Mouse (Mus musculus) gastrocnemius, postnatal 36 days (tissue): ENCODE results near the gene Rab3b. TPM values are rescaled to one million over a fixed set of nuclear protein-coding genes. Genes with fewer than 3 reads are reported as not detected.
A peak's percentile ranks its signal among the peaks of the same experiment; 100 is the strongest.

Experiments
- DNase-seq, 2 experiments: peaks; one replicate each; pipeline ENCODE4 v3.0.0; 2022
- intact Hi-C: fragments of 180-260 bp; cut with DNase I; formaldehyde crosslinking; loops from one replicate; pipeline ENCODE4 v1.15.1; 2025
- long read RNA-seq, 2 experiments: library from polyadenylated mRNA; stranded (forward); transcript quantifications; one replicate each; pipeline ENCODE4 v2.0.0; 2021
- total RNA-seq, 2 experiments: library from RNA; stranded (reverse); gene quantifications; 2 replicates each; pipeline ENCODE4 v1.2.3; 2021

Rab3b gene
- under 1 TPM in 1 of 2 experiments, not detected in 1; 0.32 TPM for total RNA-seq
- long read RNA-seq, experiment 1 = 0 reads
- long read RNA-seq, experiment 2, partial matches to known transcripts = 0 of 1 reads
- long read RNA-seq, experiment 2, other reads (novel, unspliced or antisense) = 0 of 1 reads

DNA sequence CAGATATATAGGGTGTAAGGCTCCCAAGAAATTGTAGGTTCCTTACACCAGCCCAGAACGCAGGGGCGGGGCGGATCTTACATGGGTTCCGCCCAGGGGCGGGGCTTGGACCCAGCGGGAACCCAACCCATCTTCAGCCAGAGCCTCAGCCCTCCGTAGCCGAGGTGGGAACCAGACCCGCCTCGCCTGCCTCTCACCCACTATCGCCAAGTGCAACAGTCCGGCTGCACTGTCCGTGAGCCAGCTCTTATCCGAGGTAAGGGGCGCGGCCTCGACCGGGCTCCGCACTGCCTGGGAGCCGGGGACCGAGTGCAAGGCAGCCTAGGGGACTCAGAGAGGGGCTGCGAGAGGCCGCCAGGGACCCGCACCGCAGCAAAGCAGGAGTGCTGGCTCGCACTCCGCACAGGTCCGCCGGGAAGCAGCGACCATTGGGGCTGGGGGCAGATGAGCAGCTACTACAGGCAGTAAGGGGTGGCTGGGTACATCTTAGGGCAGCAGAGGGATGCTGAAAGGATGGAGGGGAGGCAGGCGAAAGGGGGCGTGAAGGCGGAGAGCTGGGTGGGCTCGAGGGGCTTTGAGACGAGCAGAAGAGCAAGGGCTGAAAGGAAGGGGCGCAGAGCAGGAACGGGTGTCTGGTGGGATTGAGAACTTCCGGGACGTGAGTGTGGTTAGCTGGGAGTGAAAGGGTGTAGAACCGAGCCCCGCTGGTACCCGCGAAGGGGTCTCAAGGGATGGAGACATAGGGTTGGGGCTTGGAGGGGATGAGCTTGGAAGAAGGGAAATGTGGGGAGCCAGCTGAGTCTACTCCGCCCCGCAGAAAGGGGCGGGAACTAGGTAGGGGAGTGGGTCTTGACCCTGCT lies at the start of gene Rab3b:
Rab3b (plus strand) TSS at position 101 of the 860 bp plus-strand sequence.
- intact Hi-C loops = loop anchor here (10.0 kb wide), 1 partner anchor 156 kb away; no protein-coding TSS in a partner anchor
- DNase-seq = peak in 1 of 2 experiments; percentile 17

GRCm38 (mm10) chr4:108830698-108831097 lies 48.2 kb upstream of the Rab3b start:
- intact Hi-C loops = no loop called here
- no peak for DNase-seq

GRCm38 (mm10) chr4:108832916-108833827 lies 45.7 kb upstream of the Rab3b start, which contains the start of gene Btf3l4:
Gene Btf3l4, minus strand, starts transcription at chr4:108833614.
- intact Hi-C loops = no loop called here

GRCm38 (mm10) chr4:108833828-108834114 lies 45.1 kb upstream of the Rab3b start:
- intact Hi-C loops = no loop called here
- no peak for DNase-seq

More at GRCm38 (mm10) chr4:108832916-108833827, 45.7 kb upstream of the Rab3b start, which contains the start of gene Btf3l4:
- DNase-seq = peak; percentile 79 to 83

DNA sequence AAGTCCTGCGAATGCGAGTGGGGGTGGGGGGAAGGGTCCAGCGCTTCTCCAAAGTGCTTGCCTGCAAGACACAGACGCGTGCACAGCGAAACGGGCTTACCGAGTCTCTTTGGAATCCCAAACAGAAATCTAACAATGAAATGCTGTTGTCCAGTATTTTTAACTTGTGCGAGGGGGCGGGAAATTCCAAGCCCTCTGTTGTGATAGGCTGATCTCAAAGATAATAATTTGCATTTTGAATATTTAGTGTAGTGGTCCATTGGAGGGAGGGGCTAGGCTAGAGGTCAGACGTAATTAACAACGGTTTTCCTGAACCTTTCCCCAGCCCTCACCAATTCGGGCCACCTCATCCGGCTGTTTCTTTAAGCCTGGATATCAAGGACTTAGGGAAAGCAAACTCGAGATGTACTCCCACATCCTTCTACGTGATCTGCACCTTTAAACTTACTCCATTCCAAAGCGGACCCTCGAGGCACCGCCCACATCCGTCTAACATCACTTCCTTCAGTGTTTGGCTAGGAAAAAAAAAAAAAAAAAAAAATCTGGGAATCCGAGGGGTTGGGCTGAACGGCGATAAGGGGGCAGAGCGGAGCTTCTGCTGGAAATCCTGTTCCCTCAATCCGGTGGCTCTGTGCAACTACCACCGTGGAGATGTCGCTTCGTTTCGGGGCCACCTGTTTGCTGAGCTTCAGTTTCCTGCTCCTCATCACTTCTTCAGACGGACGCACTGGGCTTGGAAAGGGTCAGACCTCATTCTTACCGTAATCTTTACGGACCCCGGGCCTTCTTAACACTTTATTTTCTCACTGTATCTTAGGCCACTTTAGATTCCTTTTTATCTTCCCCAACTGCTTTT lies 44.5 kb upstream of the Rab3b start, which contains the start of gene Txndc12:
Txndc12 (plus strand) TSS at position 487 of the 856 bp plus-strand sequence.
- intact Hi-C loops = no loop called here
- DNase-seq = peak; percentile 73 to 79

GRCm38 (mm10) chr4:108834971-108835311 lies 43.9 kb upstream of the Rab3b start:
- DNase-seq = no peak
- intact Hi-C loops = no loop called here

GRCm38 (mm10) chr4:108835496-108835895 lies 43.4 kb upstream of the Rab3b start:
- DNase-seq = no peak
- intact Hi-C loops = no loop called here

DNA sequence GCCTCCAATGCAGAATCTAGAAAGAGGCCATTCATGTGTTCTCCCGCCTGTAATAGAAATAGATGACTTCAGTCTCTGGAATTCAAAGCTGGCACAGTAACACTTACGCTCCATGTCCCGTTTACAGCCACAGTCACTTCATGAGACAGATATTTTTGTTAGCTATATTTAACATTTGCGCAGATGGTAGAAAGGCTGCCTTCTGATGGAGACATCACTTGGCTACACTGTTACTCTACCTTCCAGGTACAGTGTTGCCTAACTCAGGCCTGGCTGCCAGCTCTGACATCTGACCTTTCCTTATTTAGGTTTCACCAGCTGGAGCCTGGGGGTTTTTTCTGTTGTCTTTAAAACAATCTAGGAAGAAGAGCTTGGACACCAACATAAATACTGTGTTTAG lies 40.8 kb upstream of the Rab3b start:
- DNase-seq = no peak

DNA sequence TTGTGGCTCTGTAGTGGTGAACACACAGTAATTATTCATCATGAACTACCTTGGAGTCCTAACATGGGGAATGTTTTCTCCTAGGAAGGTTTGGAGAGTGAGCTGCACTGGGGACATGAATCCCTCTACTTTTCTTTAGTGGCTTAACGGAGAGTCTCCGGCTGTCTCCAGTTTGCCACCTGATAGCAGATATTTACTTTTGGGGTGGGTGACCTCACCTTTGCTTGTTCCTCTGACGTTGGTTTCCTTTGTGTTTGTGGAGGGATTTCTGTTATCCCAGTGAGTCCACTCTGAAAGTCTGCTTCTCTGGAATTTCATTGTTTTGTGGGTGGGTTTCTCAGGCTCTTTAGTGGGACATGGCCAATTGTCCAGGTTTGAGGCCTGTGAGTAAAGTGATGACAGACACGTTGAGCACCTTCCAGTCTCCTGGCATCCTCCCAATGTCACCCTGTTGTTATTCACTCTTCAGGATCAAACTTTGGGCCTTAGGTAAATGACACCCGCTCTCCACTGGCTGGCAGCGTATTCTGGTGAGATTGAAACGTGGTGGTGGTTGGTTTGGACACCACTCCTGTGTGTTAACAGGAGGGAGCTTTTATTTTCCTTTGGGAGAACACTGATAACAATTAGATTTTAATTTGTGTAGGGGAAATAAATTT lies 36.8 kb upstream of the Rab3b start:
- intact Hi-C loops = no loop called here

More for the DNA sequence above, 40.8 kb upstream of the Rab3b start:
- intact Hi-C loops = no loop called here

DNA sequence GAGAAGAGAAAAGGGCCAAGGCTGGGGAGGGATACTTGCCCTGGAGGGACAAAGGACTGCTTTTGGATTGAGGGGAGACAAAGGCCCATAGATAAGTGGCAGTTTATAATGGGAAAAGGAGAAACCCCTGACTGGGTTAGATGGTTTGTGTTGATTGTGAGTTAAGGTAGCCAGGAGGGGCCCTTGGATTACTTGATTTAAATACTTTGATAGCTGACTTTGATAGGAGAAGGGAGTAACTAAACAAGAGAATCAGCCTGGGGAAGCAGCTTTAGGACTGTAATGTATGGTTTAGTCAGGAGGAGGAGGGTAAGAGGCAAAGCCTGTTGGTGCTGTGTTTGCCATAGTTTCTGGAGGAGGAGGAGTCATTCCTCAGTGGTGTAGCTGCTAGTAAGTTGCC lies 35.5 kb upstream of the Rab3b start:
- DNase-seq = no peak
- intact Hi-C loops = no loop called here

More for the DNA sequence above, 36.8 kb upstream of the Rab3b start:
- DNase-seq = no peak

DNA sequence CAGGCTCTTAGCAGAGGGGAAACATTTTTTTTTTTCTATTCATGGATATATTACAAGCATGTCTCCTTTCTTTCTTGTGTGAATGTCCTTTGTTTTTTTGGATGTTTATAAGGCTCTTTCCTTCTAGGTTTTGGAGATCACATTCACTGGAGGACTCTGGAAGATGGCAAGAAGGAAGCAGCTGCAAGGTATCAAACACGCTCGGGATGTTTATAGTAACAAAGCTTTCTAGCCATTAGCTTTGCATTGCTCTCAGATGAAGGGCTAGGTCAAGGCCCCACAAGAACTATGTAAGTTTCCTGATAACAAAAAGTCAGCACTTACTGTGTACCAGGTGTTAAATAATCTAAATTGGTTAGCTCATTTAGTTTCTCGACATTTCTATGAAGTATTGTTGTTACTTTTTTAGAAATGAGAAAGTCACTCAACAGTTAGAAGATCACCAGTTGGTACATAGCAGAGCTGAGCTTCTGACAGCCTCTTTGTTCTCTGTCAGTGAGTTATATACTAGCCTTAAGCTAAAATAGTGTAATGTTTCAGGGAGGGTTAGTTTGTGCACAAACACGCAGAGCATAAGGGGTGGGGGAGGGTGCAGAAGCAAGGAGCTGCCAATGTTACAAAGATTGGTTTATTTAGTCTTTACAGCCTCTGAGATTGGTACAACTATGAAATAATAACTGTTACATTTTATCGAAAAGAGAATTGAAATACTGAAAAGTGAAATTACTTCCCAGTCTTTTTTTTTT lies 32.9 kb upstream of the Rab3b start:
- intact Hi-C loops = no loop called here
- no peak for DNase-seq

- DNase-seq = peak; percentile 74 to 80
- intact Hi-C loops = no loop called here
Measured at GRCm38 (mm10) chr4:108847715-108848504, 31.0 kb upstream of the Rab3b start, which contains the start of gene Kti12. Gene Kti12, plus strand, starts transcription at chr4:108847785.

- DNase-seq = no peak
Measured at GRCm38 (mm10) chr4:108848505-108848848, 30.4 kb upstream of the Rab3b start, which contains the start of gene A730015C16Rik. Gene A730015C16Rik, minus strand, starts transcription at chr4:108848619.

DNA sequence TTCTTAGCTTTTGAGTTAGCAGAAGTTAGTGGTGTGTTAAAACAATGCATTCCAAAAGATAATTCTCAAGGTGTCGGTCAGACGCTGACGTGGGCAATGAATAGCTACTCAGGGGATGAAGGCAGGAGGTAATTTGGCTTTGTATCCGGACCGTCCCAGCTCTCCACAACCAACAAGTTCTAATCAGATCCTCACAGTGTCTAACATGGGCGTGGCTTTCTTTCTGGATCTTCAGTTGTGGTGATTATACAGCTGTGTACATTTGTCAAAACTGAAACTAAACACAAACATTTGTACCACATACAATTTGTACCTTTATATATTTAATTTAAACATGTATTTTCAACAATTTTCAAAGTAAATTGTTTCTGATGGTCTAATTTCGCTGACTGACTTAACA lies 12.1 kb upstream of the Rab3b start:
- DNase-seq = no peak
- intact Hi-C loops = no loop called here

More at GRCm38 (mm10) chr4:108848505-108848848, 30.4 kb upstream of the Rab3b start, which contains the start of gene A730015C16Rik:
- intact Hi-C loops = no loop called here

DNA sequence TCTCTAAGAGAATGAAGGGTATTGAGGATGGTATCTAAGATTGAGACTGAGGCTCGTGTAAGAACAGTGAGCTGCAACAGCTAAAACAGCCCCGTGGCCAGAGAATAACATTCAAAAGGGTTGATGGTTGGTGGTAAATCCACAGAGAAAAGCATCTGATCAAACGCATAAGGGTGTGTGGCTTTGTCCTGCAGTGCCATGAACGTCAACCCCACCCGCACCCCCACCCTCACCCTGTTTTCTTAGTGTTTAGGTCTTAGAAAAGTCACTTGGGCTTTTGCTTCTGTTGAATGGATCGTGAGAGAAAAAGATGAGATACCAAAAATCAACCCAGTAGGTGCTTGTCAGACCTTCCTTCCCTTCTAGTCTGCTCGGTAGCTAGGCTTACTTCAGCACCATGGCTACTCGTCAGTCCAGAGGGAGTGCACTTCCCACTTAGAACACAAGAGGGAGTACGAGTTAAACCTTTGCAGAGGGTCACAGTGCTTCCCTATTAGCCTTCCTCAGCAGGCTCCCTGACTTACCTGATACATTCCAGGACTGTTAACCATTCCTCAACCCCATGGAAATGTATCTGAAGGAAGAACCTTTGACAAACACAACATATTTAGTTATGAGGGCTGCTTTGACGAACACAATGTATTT lies 9.0 kb upstream of the Rab3b start:
- intact Hi-C loops = loop anchor here (2.0 to 10.0 kb wide), 3 partner anchors 107 to 292 kb away; no protein-coding TSS in a partner anchor

DNA sequence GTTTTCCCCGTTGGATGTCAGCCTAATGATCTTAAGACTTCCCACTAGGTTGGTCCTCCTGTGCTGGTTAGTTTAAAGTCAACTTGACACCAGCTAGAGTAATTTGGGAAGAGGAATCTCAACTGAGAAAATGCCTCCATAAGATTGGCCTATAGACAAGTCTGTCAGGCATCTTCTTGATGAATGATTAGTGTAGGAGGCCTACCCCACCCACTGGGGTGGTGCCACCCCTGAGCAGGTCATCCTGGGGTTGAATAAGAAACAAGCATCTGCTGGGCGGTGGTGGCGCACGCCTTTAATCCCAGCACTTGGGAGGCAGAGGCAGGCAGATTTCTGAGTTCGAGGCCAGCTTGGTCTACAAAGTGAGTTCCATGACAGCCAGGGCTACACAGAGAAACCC lies 5.1 kb upstream of the Rab3b start:
- intact Hi-C loops = loop anchor here (5.0 to 10.0 kb wide), 2 partner anchors 161 to 289 kb away; no protein-coding TSS in a partner anchor
- no peak for DNase-seq

More for the DNA sequence above, 9.0 kb upstream of the Rab3b start:
- peak in 1 of 2 experiments; percentile 66 for DNase-seq

- no peak for DNase-seq
- intact Hi-C loops = loop anchor here (10.0 kb wide), 1 partner anchor 157 kb away; no protein-coding TSS in a partner anchor
Measured at GRCm38 (mm10) chr4:108877901-108878300, 962 bp upstream of the Rab3b start.
